Mouse (Mus musculus): ENCODE results near the gene Cadm4. TPM values are rescaled to one million over a fixed set of nuclear protein-coding genes. Genes with fewer than 3 reads are reported as not detected.
A peak's percentile ranks its signal among the peaks of the same experiment; 100 is the strongest.

The Cadm4 gene
- 2.8 and 3.3 TPM in 2 replicates for polyA plus RNA-seq (2015; fragmentation: Nextera tagmentation; extraction: Ambion mirVana)

DNA sequence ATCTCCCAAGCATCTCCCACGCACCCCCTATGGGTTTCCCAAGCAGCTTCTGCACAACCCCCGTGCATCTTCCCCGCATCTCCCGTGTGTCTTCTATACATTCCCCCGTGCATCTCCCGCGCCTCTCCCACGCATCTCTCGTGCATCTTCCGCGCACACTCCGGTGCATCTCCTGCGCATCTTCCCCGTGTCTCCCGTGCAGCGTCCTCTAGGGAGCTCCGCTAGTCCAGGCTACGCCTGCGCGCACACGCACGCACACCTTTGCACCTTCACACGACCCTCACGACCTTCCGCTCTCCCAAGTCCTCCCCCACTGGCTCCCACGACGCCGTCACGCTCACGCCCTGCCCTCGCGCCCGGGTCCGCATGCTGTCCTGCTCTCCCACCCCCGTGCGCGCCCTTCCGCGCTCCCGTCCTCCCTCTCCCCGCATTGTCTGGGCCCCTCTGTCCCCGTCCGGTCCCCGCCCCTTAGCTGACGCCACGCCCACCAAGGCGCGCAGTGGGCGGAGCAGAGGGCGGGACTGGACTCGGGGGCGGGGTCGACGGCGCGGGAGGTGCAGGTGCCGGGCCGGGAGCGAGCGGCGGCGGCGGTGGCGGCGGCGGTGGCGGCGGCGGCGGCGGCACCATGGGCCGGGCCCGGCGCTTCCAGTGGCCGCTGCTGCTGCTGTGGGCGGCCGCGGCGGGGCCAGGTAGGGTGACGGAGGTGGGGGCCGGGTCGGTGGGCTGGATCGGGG lies at the start of gene Cadm4:
Cadm4 (plus strand) TSS at position 550 of the 734 bp plus-strand sequence.
- peaks cover 21% of the 10 kb centered on the region; the same call in 1 of the 2 replicates for H3K27me3 ChIP-seq (replicated peaks)
- H3K27ac ChIP-seq = no peak within 1 kb of the TSS
- H3K9me3 ChIP-seq = no peaks in the 10 kb centered on the region
- under 1% methylated on average over 73 of the region's 83 CpGs for WGBS
- no peaks in the 10 kb centered on the region for H3K36me3 ChIP-seq
- peak within 1 kb of the TSS; percentile 55 for H3K9ac ChIP-seq
- peak; percentile 88 for ATAC-seq
- peak within 1 kb of the TSS; percentile 61 for H3K4me3 ChIP-seq (replicated peaks)
- H3K4me2 ChIP-seq (replicated peaks) = peak within 1 kb of the TSS; percentile 97
- H3K4me1 ChIP-seq (replicated peaks) = peaks cover 16% of the 10 kb centered on the region

- Histone ChIP-seq H3K27me3 (replicated peaks) (peaks cover 15% of the 10 kb centered on the region), H3K4me2 (replicated peaks) (no peak overlapping the region), H3K9ac (no peak overlapping the region), H3K4me1 (replicated peaks) (no peaks in the 10 kb centered on the region), H3K27ac (no peak overlapping the region), H3K36me3 (no peaks in the 10 kb centered on the region), H3K4me3 (replicated peaks) (no peak overlapping the region), H3K9me3 (no peaks in the 10 kb centered on the region)
- ATAC-seq = no peak
- 76% methylated on average over 5 of the region's 5 CpGs for WGBS
These were observed 46.5 kb upstream of the Cadm4 start for GRCm38 (mm10) chr7:24435305-24435704.

DNA sequence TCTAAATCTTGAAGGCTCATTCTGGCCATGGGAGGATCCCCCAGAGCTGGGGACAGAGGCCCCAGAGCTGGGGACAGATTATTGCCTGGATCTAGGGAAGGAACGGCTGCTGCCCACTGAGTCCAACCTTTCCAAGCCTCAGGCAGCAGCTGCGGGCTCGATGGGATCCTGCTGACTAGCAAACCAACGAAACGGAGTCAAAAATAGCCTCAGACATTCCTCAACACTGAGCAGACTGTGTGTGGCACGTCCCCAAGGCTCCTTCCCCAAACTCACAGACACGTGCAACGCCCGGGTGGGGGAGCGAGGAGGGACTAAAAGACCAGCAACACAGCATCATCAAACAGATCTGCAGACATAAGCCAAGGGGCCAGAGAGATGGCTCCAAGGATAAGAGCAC lies 43.8 kb upstream of the Cadm4 start:
- ATAC-seq = no peak
- Histone ChIP-seq H3K27ac (no peak overlapping the region), H3K4me3 (replicated peaks) (no peak overlapping the region), H3K9ac (no peak overlapping the region), H3K9me3 (no peaks in the 10 kb centered on the region), H3K4me2 (replicated peaks) (no peak overlapping the region), H3K4me1 (replicated peaks) (no peaks in the 10 kb centered on the region), H3K27me3 (replicated peaks) (peaks cover 5% of the 10 kb centered on the region), H3K36me3 (no peaks in the 10 kb centered on the region)
- 61% methylated on average over 10 of the region's 10 CpGs for WGBS

GRCm38 (mm10) chr7:24439191-24439590 lies 42.6 kb upstream of the Cadm4 start:
- Histone ChIP-seq H3K36me3 (no peaks in the 10 kb centered on the region), H3K9ac (no peak overlapping the region), H3K4me2 (replicated peaks) (no peak overlapping the region), H3K4me3 (replicated peaks) (no peak overlapping the region), H3K9me3 (no peaks in the 10 kb centered on the region), H3K27me3 (replicated peaks) (no peaks in the 10 kb centered on the region), H3K27ac (no peak overlapping the region), H3K4me1 (replicated peaks) (no peaks in the 10 kb centered on the region)
- no peak for ATAC-seq
- 76% methylated on average over 6 of the region's 6 CpGs for WGBS

GRCm38 (mm10) chr7:24439891-24440290 lies 41.9 kb upstream of the Cadm4 start:
- Histone ChIP-seq H3K27ac (no peak overlapping the region), H3K36me3 (no peaks in the 10 kb centered on the region), H3K4me3 (replicated peaks) (no peak overlapping the region), H3K4me1 (replicated peaks) (no peaks in the 10 kb centered on the region), H3K27me3 (replicated peaks) (no peaks in the 10 kb centered on the region), H3K4me2 (replicated peaks) (no peak overlapping the region), H3K9ac (no peak overlapping the region), H3K9me3 (no peaks in the 10 kb centered on the region)
- WGBS = 66% methylated on average over 7 of the region's 7 CpGs
- ATAC-seq = no peak

DNA sequence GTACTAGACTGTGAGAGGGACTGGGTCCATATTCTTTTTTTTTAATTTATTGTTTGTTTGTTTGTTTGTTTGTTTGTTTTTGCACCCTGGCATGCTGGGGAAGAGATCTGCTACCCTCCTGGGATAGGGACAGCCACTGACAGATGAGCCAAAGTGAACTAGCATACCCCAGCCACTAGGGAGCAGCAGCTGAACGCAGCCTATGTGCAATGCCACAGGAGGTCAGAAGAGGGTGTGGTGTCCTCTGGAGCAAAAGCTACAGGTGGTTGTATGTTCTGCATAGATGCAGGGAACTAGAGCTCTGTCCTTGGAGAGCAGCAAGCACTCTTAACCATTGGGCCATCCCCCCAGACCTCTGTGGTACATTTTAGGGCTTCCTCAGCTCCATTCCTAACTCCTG lies 40.0 kb upstream of the Cadm4 start:
- Histone ChIP-seq H3K4me2 (replicated peaks) (no peak overlapping the region), H3K9ac (no peak overlapping the region), H3K4me1 (replicated peaks) (no peaks in the 10 kb centered on the region), H3K4me3 (replicated peaks) (no peak overlapping the region), H3K27me3 (replicated peaks) (no peaks in the 10 kb centered on the region), H3K27ac (no peak overlapping the region), H3K36me3 (no peaks in the 10 kb centered on the region), H3K9me3 (no peaks in the 10 kb centered on the region)
- peak; percentile 86 for ATAC-seq
- 0% methylated on average over 1 of the region's 1 CpGs for WGBS

DNA sequence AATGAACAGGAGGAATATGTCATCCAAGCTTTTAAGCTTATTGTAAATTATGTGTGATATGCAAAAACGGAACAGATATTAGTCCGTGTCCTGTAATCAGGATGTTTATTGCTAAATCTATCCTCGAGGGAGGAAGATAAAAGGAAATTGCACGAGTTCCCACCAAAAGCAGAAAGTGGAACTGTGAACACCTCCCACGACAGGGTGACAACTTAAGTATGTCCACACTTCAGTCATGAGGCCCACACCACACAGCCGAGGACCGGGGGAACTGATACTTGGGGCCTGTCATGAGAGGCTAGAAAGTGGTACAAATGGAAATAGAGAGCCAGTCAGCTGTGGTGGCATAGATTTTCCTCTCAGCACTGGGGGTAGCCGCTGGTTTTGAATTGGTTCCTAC lies 39.5 kb upstream of the Cadm4 start:
- Histone ChIP-seq H3K27ac (no peak overlapping the region), H3K36me3 (no peaks in the 10 kb centered on the region), H3K27me3 (replicated peaks) (no peaks in the 10 kb centered on the region), H3K9me3 (no peaks in the 10 kb centered on the region), H3K4me2 (replicated peaks) (no peak overlapping the region), H3K9ac (no peak overlapping the region), H3K4me3 (replicated peaks) (no peak overlapping the region), H3K4me1 (replicated peaks) (no peaks in the 10 kb centered on the region)
- 66% methylated on average over 8 of the region's 8 CpGs for WGBS
- ATAC-seq = no peak

DNA sequence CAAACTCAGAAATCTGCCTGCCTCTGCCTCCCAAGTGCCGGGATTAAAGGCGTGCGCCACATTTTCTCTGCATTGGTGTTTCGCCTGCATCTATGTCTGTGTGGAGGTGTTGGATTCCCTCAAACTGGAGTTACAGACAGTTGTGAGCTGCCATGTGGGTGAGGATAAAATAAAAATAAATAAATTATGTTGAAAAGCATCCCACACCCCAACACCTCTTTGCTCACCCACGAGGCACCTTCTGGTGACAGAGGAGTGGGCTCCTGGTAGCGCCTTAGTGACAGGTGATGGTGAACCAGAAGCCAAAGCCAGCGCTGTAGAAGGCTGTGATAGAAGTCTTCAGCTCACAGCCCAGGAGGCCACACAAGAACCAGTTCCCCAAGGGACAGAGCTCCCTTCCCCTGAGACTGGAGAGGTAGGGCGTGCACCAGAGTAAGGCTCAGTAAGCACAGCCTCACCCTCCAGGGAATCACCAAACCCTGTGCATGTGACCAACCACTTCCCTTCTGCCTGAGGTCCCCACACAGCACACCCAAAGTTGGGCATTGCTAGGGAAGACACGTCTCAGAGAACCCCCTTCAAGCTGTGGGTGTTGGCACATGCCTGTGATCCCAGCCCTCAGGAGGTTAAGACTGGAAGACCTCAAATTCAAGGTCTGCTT lies 36.4 kb upstream of the Cadm4 start:
- Histone ChIP-seq H3K4me3 (replicated peaks) (no peak overlapping the region), H3K36me3 (no peaks in the 10 kb centered on the region), H3K27me3 (replicated peaks) (no peaks in the 10 kb centered on the region), H3K9ac (no peak overlapping the region), H3K4me1 (replicated peaks) (no peaks in the 10 kb centered on the region), H3K27ac (no peak overlapping the region), H3K4me2 (replicated peaks) (no peak overlapping the region), H3K9me3 (no peaks in the 10 kb centered on the region)
- 90% methylated on average over 9 of the region's 9 CpGs for WGBS
- no peak for ATAC-seq

DNA sequence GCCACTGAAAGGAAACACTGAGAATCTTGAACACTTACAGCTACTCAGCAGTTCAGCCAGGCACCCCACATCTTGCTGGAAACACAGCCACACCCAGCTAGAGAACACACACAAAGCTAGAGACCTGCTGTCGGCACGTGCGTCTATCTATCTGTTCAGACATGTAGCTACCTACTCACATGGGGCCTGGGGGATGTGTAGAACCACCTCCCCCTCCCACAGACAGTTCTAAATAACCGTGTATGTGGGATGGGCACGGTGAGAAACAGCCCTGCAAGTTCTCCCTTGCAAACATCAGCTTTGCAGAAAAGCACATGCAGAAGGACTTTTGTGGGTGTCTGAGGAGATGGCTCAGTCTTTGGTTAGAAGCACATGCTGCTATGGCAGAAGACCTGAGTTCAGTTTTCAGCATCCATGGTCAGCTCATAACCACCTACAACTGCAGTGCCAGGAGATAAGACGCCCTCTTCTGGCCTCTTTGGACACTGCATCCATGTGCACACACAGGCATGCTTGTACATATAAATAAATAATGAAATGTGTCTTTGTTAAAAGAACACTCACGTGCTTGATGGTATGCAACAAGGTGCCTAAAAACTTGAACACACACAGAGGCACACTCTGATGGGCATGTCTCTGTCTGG lies 35.0 kb upstream of the Cadm4 start:
- Histone ChIP-seq H3K4me2 (replicated peaks) (no peak overlapping the region), H3K4me1 (replicated peaks) (no peaks in the 10 kb centered on the region), H3K9ac (no peak overlapping the region), H3K4me3 (replicated peaks) (no peak overlapping the region), H3K27ac (no peak overlapping the region), H3K36me3 (no peaks in the 10 kb centered on the region), H3K27me3 (replicated peaks) (no peaks in the 10 kb centered on the region), H3K9me3 (no peaks in the 10 kb centered on the region)
- no peak for ATAC-seq
- WGBS = 70% methylated on average over 7 of the region's 7 CpGs

DNA sequence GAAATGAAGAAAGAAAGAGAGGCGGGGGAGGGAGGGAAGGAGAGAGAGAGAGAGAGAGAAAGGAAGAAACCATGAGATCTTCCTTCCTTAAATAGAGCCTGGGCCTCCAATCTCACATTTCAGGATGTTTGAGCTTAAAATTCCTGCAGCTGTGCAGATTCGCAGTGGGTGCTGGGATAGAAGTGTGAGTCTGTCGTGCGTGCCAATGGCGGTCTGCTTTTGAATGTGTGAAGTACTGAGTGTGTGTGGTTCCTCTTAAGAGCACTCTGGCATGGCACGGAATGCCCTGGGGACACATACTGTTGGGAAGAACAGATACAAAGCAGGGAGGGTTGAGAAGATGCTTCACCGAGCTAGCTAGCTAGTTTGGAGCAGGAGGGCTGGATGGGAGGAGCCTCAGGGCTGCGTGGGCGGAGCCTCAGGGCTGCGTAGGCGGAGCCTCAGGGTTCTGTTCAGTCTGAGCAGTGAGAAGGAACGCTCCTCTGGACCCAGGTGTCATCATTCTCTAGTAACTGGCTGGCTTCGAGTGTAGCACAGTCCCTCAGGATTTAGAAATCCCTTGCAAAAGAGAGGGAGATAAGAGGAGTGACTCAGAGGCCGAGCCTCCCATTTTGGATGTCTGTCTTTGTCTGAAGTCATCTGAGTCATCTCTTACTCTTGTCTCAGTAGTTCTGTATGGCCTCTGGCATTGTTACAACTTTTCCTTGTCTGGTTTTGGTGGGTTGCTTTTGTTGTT lies 32.9 kb upstream of the Cadm4 start:
- Histone ChIP-seq H3K4me3 (replicated peaks) (no peak overlapping the region), H3K27me3 (replicated peaks) (no peaks in the 10 kb centered on the region), H3K4me1 (replicated peaks) (no peaks in the 10 kb centered on the region), H3K9ac (no peak overlapping the region), H3K27ac (no peak overlapping the region), H3K4me2 (replicated peaks) (no peak overlapping the region), H3K9me3 (no peaks in the 10 kb centered on the region), H3K36me3 (no peaks in the 10 kb centered on the region)
- 0 out of 2 replicates have a peak, but pooled peaks have one; percentile 27 for ATAC-seq
- 46% methylated on average over 14 of the region's 14 CpGs for WGBS

DNA sequence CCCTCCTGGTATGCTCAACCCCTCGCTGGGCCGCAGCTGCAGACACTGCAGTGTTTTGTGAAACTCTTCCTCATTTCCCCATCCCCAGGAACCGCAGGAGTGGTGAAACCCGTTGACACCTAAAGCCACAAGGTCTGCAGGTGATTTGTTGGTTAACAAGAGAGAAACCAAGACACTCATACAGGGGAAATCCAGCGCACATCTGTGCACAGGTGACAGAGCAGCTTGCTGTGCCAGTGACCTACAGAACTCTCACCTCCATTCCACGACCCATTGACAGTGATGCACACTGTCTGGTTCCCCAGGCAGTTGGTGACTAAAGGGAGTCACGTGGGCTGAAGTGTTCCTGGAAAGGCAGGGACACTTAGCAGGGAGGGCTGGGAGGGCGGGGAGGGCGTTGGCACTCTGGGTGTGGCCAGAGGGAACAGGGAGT lies 31.2 kb upstream of the Cadm4 start:
- Histone ChIP-seq H3K27ac (no peak overlapping the region), H3K9me3 (no peaks in the 10 kb centered on the region), H3K9ac (no peak overlapping the region), H3K27me3 (replicated peaks) (no peaks in the 10 kb centered on the region), H3K4me3 (replicated peaks) (no peak overlapping the region), H3K36me3 (no peaks in the 10 kb centered on the region), H3K4me1 (replicated peaks) (no peaks in the 10 kb centered on the region), H3K4me2 (replicated peaks) (no peak overlapping the region)
- ATAC-seq = peak; percentile 56
- WGBS = 48% methylated on average over 9 of the region's 9 CpGs

DNA sequence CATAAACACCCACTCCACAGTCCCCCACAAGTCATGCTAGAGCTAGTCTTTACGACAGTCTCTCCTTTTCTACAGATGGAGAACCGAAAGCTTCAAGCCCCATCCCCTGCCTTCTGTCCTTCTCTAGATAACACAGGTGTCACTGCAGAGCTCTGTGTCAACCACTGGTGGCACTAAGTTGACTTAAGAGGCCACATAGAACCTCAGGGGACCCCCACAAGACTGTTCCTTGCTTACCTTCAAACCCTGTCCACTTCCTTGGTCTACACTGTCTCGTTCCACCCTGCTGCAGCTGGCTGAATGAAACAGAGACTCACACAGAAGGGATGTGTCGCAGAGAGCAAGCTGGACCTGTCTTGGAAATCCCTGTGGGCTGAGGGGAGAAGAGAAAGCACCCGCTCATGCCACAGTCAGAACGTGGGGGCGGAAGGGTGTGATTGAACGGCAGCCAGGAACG lies 29.9 kb upstream of the Cadm4 start, which contains the start of gene Irgc1:
Irgc1 (minus strand) TSS at position 443 of the 457 bp plus-strand sequence.
- H3K27ac ChIP-seq = no peak within 1 kb of the TSS

More for the DNA sequence above, 29.9 kb upstream of the Cadm4 start, which contains the start of gene Irgc1:
- 75% methylated on average over 9 of the region's 9 CpGs for WGBS
- no peak within 1 kb of the TSS for H3K4me3 ChIP-seq (replicated peaks)
- H3K4me2 ChIP-seq (replicated peaks) = no peak within 1 kb of the TSS
- no peaks in the 10 kb centered on the region for H3K36me3 ChIP-seq
- ATAC-seq = no peak
- H3K4me1 ChIP-seq (replicated peaks) = no peaks in the 10 kb centered on the region
- no peaks in the 10 kb centered on the region for H3K27me3 ChIP-seq (replicated peaks)
- H3K9me3 ChIP-seq = no peaks in the 10 kb centered on the region
- no peak within 1 kb of the TSS for H3K9ac ChIP-seq

Data from intestine, embryonic 15.5 days (tissue).